Mouse (Mus musculus): Measurements from ENCODE around the gene 4930402K13Rik.
"Not testable (repeated sequence)": the region's sequence is repeated elsewhere in the genome, so short reads cannot be mapped to it uniquely, and the experiment has no call there.

4930402K13Rik gene

DNA sequence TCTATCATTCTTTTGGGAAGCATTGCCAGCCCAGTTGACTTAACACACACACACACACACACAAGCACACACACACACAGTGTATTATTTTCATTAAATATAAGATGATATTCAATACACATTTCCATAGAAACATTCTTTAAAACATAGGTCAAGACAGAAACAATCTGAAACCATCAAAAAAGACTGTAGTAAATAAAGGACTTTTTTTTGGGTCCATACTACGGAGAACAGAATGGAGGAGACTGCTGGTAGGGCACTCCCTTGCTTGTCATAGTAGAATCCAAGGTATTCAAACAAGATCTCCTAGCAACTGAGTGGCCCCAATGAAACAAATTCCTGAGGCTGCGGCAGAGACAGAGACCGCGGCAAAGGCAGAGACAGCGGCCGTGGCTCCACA, at the start of gene 4930402K13Rik:
Gene 4930402K13Rik (plus strand): TSS at position 301 of the 400 bp plus-strand sequence.
- in situ Hi-C loops (cut with MboI, MseI), result no loop called here

DNA sequence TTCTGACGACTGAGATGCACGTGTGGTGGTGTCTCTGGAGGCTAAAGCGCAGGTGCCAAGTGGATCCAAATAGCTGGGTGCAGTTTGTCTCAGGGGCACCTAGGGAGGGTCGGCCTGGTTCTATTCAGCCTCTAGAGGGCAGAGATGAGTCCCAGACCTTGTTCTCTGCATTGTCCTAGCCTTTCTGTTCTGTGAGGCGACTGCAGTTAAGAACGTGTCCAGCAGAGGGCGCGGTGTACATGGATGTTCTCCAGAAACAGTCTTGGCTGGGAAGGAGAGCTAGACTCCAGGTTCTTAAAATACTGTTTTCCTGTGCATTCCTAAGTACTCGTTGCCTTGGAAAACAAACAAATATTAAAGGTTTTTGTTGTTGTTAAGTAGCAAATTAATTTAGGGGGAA, 43.4 kb upstream of the 4930402K13Rik start:
- in situ Hi-C loops (cut with MboI, MseI), result not testable (repeated sequence)

DNA sequence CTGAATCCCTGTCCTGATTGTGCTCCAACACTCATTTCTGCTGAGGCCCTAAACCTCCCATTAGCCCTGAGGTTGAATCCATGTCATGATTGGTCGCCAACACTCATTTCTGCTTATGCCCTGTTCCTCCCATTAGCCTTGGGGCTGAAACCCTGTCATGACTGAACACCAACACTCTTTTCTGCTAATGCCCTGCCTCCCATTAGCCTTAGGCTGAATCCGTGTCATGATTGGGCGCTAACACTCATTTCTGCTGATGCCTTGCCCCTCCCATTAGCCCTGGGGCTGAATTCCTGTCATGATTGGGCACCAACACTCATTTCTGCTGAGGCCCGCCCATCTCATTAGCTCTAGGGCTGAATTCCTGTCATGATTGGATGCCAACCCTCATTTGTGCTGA, 42.3 kb upstream of the 4930402K13Rik start:
- in situ Hi-C loops (cut with MboI, MseI), result no loop called here

DNA sequence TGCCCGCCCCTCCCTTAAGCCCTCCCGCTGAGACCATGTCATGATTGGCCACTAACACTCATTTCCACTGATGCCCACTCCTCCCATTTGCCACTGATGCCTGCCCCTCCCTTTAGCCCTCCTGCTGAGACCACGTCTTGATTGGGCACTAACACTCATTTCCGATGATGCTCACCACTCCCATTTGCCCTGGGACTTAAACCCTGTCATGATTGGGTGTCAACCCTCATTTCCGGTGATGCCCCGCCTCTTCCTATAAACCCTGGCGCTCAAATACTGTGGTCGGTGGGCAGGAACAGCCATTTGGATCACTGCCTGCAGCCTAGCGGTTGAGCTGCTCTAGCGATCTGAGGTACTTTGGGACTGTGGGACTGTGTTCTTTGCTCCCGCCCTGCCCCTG, 41.6 kb upstream of the 4930402K13Rik start, which contains the start of gene Fthl17f:
Gene Fthl17f (plus strand): TSS at position 301 of the 400 bp plus-strand sequence.
- in situ Hi-C loops (cut with MboI, MseI), result not testable (repeated sequence)

DNA sequence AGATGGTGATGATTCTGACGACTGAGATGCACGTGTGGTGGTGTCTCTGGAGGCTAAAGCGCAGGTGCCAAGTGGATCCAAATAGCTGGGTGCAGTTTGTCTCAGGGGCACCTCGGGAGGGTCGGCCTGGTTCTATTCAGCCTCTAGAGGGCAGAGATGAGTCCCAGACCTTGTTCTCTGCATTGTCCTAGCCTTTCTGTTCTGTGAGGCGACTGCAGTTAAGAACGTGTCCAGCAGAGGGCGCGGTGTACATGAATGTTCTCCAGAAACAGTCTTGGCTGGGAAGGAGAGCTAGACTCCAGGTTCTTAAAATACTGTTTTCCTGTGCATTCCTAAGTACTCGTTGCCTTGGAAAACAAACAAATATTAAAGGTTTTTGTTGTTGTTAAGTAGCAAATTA, 26.7 kb upstream of the 4930402K13Rik start:
- in situ Hi-C loops (cut with MboI, MseI), result not testable (repeated sequence)

DNA sequence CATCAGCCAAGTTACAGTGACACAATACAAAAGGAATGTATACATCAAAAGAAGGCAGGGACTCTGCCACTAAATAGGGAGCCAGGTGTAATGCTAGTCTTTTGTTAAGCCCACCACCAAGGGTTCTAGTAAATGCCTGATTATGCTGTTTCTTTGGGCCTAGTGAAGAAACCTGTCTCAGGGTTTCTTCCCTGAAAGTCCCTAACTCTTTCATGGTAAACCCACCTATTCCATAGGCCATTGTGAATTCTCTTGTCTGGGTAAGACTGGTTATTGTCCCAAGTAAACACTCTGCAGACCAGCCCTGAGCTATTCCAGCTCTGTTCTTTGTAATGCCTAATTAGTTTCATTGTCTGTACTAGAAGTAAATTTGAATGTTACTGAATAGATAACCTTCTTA, 9.3 kb upstream of the 4930402K13Rik start:
- in situ Hi-C loops (cut with MboI, MseI), result not testable (repeated sequence)

DNA sequence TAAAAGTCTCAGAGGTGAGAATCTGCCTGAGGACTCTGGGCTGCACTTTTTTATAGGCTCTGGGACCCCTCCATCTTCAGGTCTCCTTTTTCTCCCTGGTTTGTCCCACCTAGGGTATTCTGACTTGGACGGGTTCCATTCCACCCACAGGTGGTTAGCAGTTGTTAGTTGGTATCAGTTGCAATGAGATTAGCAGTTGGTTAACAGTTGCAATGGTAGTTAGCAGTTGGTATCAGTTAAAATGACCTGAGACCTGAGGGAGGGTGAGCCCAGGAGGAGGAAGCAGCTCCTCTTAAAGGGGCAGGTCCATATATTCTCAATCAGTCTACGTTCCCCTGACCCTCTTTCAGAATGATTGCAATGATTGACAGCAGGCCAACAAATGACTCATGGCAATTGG, 6.0 kb downstream of the 4930402K13Rik start:
- in situ Hi-C loops (cut with MboI, MseI), result no loop called here

DNA sequence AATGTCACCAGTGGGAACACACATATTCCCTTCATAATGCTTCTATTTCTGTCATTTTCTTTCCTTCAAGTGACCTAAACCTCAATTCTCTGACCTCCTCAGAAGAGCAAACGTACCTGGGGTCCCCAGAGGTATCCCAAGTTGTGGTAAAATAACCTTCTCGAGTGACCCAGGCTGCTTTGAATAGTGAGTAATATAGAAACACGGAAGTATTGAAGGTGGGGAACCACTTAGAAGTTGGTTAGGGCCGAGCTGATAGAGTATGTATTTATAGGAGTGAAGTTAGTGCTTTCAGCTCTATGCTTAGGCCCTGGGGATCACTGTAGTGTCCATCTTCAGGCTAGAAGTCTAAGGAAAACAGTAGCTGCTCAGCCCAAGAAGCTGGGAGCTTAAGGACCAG, 20.6 kb downstream of the 4930402K13Rik start:
- in situ Hi-C loops (cut with MboI, MseI), result no loop called here

DNA sequence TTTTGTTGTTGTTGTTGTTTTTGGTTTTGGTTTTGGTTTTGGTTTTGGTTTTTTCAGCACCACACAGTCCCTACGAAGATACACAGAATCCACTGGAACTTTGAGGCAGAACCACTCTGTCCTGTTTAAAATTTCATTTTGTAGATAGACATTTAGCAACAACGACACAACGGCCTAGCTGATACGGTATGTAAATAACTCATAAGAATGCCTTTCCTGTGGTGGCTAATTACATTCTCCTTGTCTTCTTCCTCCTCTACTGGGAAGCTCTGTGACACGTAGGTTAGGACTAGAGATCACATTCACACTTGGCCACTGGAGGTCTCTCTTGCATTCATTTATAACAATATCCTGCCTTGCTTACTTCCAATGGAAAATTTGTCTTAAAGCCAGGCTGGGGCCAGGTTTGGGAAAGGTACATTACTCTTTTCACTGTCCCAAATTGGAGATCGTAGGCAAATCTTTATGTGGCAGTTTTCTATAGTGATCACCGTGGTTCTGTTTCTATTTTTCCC, 24.0 kb downstream of the 4930402K13Rik start:
- in situ Hi-C loops (cut with MboI, MseI), result no loop called here

DNA sequence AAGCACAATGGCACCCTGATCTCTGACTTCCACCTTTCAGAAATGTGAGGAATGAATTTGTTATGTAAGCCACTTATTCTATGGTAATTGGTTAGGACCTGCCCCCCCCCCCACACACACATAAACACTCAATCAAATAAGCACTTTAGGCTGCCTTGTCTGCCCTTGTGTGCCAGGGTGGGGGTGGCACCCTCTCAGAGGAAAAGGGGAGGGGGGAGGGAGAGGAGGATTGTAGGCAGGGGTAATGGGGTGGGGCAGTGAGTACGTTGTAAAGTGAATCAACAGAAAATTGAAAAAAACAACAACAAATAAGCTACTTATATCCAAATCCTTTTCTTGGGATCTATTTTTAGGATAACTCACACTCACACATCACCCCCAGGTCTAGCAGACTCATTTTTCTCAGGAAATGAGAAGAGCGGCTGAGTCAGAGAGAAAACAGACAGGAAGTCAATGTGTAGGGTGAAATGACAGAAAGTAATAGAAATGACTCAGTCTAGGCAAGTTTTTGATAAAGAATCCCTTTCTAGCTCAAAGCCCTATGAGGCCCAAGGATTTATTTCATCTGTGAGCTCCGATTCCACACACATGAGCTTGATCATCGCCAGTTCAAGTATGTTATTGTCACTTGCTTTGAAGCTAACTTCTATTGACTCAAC, 35.1 kb downstream of the 4930402K13Rik start:
- in situ Hi-C loops (cut with MboI, MseI), result no loop called here

DNA sequence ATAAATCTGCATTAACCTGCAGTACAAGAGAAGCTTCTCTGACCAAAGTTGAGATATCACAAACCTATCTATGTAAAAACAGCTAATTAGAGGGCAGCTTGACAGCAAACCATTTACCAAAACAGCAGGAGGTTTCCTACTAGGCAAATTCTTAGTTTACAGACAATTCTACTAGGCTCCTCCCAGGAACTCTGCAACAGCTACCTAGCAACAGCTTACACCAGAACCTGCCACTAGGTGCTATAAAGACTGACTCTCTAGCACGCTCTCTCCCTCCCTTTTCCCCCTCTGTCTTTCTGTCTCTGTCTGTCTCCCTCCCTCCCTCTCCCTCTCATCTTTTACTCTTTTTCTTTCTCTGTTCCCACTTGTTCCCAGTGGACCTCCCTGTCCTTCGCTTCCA, 38.3 kb downstream of the 4930402K13Rik start:
- in situ Hi-C loops (cut with MboI, MseI), result no loop called here
